Mouse (Mus musculus) stomach, postnatal 0 days (tissue): ENCODE data around the gene Spi1.

Experiments
- CTCF ChIP-seq: IDR thresholded peaks from 2 replicates; pipeline ENCODE4 v1.5.1; 2016; ENCODE audit warnings: antibody characterized with exemption, low read depth, mild to moderate bottlenecking, moderate library complexity
- EP300 ChIP-seq: optimal IDR thresholded peaks from 2 replicates; pipeline ENCODE3; 2016; ENCODE audit warnings: antibody characterized with exemption

DNA sequence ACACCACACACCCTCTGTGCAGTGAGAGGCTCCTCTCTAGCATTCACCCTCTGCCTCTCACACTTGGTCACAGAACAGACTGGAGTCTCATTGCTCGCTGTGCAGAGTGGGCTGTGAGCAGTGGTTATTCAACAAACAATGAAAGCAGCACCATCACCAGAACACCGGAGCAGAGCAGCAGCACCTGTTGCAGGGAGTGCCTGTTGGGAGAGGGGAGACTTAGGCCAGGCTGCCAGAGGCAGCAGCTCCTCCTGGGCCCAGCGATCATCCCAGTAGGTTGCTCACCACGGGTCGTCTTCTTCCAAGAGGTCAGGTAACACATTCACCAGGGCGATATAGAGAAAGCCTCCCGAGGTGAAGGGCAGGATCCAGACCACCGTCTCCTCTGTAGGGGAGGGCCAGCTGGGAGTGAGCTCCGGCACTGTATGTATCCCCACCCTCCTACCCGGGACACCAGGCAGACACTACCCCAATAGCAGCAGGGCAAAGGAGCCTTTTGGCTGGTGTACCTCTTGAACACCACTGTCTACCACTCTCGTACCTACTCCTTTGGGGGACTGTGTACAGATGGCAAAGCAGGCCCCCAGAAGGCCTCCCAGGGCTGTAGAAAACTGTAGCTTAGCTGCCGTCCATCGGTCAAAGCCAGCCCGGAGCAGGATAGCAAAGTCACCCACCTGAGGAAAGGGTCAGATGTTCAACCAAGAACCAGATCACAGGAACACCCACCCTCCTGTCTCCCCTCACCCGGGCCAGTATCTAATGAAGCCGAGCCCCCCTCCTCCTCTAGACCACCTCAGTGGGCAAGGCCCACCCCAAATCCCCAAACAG is 19.2 kb upstream of the Spi1 start:
- no peak for TF ChIP-seq CTCF
- no peak for TF ChIP-seq EP300
